Mouse (Mus musculus) lung, postnatal 0 days (tissue): ENCODE results near the gene Adamtsl5.

Source experiments
- CTCF ChIP-seq: IDR thresholded peaks from 2 replicates; pipeline ENCODE4 v1.5.1; 2016; ENCODE audit warnings: antibody characterized with exemption, mild to moderate bottlenecking
- EP300 ChIP-seq: IDR thresholded peaks from 2 replicates; pipeline ENCODE4 v1.6.1; 2016; ENCODE audit warnings: antibody characterized with exemption, mild to moderate bottlenecking, control low read depth

GRCm38 (mm10) chr10:80304862-80305261 lies 43.4 kb downstream of the Adamtsl5 start:
- TF ChIP-seq EP300 (no peak), CTCF (no peak)
